Mouse (Mus musculus): ENCODE results near the gene Nemp1. TPM values are rescaled to one million over a fixed set of nuclear protein-coding genes. Genes with fewer than 3 reads are reported as not detected.

The Nemp1 gene
- 7.8 and 8.6 TPM in 2 replicates for polyA plus RNA-seq (2015; fragmentation: Nextera tagmentation; extraction: Ambion mirVana)

- Histone ChIP-seq H3K4me1 (peaks cover 51% of the 10 kb centered on the region), H3K36me3 (no peaks in the 10 kb centered on the region), H3K9ac (peak within 1 kb of the TSS; percentile 69), H3K4me3 (replicated peaks) (peak within 1 kb of the TSS; percentile 65), H3K27ac (peak within 1 kb of the TSS; percentile 94), H3K27me3 (replicated peaks) (no peaks in the 10 kb centered on the region), H3K9me3 (no peaks in the 10 kb centered on the region), H3K4me2 (peak within 1 kb of the TSS; percentile 85)
- WGBS = under 1% methylated on average over 65 of the region's 73 CpGs
- ATAC-seq (ENCODE audit: insufficient read depth, low FRiP score, low read depth) = peak; percentile 59
These were observed at the start of gene Nemp1 for GRCm38 (mm10) chr10:127666501-127667268. Nemp1 (plus strand) TSS chr10:127666901.

GRCm38 (mm10) chr10:127617294-127617693, 49.4 kb upstream of the Nemp1 start:
- WGBS = 55% methylated on average over 4 of the region's 4 CpGs
- Histone ChIP-seq H3K27me3 (replicated peaks) (no peaks in the 10 kb centered on the region), H3K27ac (0 out of 2 replicates have a peak overlapping the region, but pooled peaks have one; percentile 3), H3K4me1 (peaks cover 73% of the 10 kb centered on the region), H3K9ac (no peak overlapping the region), H3K9me3 (no peaks in the 10 kb centered on the region), H3K36me3 (peaks cover under 1% of the 10 kb centered on the region; the same call in 1 of the 2 replicates), H3K4me3 (replicated peaks) (no peak overlapping the region), H3K4me2 (peak overlapping the region; percentile 86; the same call in 1 of the 2 replicates)
- no peak for ATAC-seq (ENCODE audit: insufficient read depth, low FRiP score, low read depth)

- H3K4me3 ChIP-seq (replicated peaks) = peak overlapping the region; percentile 69
- H3K4me1 ChIP-seq = peaks cover 70% of the 10 kb centered on the region
- 27% methylated on average over 6 of the region's 6 CpGs for WGBS
- peak overlapping the region; percentile 86 for H3K4me2 ChIP-seq
- H3K9me3 ChIP-seq = no peaks in the 10 kb centered on the region
- no peaks in the 10 kb centered on the region for H3K36me3 ChIP-seq
- no peak overlapping the region for H3K9ac ChIP-seq
- no peak for ATAC-seq (ENCODE audit: insufficient read depth, low FRiP score, low read depth)
- H3K27me3 ChIP-seq (replicated peaks) = no peaks in the 10 kb centered on the region
- peak overlapping the region; percentile 99 for H3K27ac ChIP-seq
These were observed 48.5 kb upstream of the Nemp1 start for GRCm38 (mm10) chr10:127618173-127618572.

GRCm38 (mm10) chr10:127619119-127619721, 47.5 kb upstream of the Nemp1 start:
- Histone ChIP-seq H3K4me2 (peak overlapping the region; percentile 86), H3K9me3 (no peaks in the 10 kb centered on the region), H3K4me3 (replicated peaks) (peak overlapping the region; percentile 69), H3K36me3 (no peaks in the 10 kb centered on the region), H3K27me3 (replicated peaks) (no peaks in the 10 kb centered on the region), H3K9ac (peak overlapping the region; percentile 87; the same call in 1 of the 2 replicates), H3K4me1 (peaks cover 60% of the 10 kb centered on the region), H3K27ac (peak overlapping the region; percentile 99)
- no peak for ATAC-seq (ENCODE audit: insufficient read depth, low FRiP score, low read depth)
- WGBS = 17% methylated on average over 8 of the region's 8 CpGs

GRCm38 (mm10) chr10:127619941-127620405, 46.7 kb upstream of the Nemp1 start:
- Histone ChIP-seq H3K36me3 (no peaks in the 10 kb centered on the region), H3K4me2 (peak overlapping the region; percentile 86), H3K9me3 (no peaks in the 10 kb centered on the region), H3K4me3 (replicated peaks) (peak overlapping the region; percentile 69), H3K4me1 (peaks cover 52% of the 10 kb centered on the region), H3K27me3 (replicated peaks) (no peaks in the 10 kb centered on the region), H3K27ac (peak overlapping the region; percentile 99), H3K9ac (peak overlapping the region; percentile 87)
- WGBS = 6% methylated on average over 12 of the region's 12 CpGs
- no peak for ATAC-seq (ENCODE audit: insufficient read depth, low FRiP score, low read depth)

GRCm38 (mm10) chr10:127620406-127621190, 46.1 kb upstream of the Nemp1 start, which contains the start of gene Lrp1:
Lrp1 (minus strand) TSS chr10:127621148.
- Histone ChIP-seq H3K4me3 (replicated peaks) (peak within 1 kb of the TSS; percentile 69), H3K27ac (peak within 1 kb of the TSS; percentile 99), H3K27me3 (replicated peaks) (no peaks in the 10 kb centered on the region), H3K36me3 (no peaks in the 10 kb centered on the region), H3K9me3 (no peaks in the 10 kb centered on the region), H3K9ac (peak within 1 kb of the TSS; percentile 87), H3K4me2 (peak within 1 kb of the TSS; percentile 86), H3K4me1 (peaks cover 46% of the 10 kb centered on the region)
- ATAC-seq (ENCODE audit: insufficient read depth, low FRiP score, low read depth) = peak; percentile 55
- 3% methylated on average over 24 of the region's 32 CpGs for WGBS

- H3K27me3 ChIP-seq (replicated peaks) = no peaks in the 10 kb centered on the region
- H3K4me1 ChIP-seq = peaks cover 38% of the 10 kb centered on the region
- H3K27ac ChIP-seq = peak overlapping the region; percentile 99
- no peaks in the 10 kb centered on the region for H3K9me3 ChIP-seq
- H3K36me3 ChIP-seq = no peaks in the 10 kb centered on the region
- peak overlapping the region; percentile 51 for H3K9ac ChIP-seq
- ATAC-seq (ENCODE audit: insufficient read depth, low FRiP score, low read depth) = peak; percentile 87
- peak overlapping the region; percentile 86 for H3K4me2 ChIP-seq
- WGBS = under 1% methylated on average over 34 of the region's 39 CpGs
- peak overlapping the region; percentile 69 for H3K4me3 ChIP-seq (replicated peaks)
These were observed 45.3 kb upstream of the Nemp1 start for GRCm38 (mm10) chr10:127621191-127622056.

GRCm38 (mm10) chr10:127622057-127622392, 44.7 kb upstream of the Nemp1 start:
- no peaks in the 10 kb centered on the region for H3K9me3 ChIP-seq
- H3K27ac ChIP-seq = peak overlapping the region; percentile 99
- peaks cover 33% of the 10 kb centered on the region for H3K4me1 ChIP-seq
- WGBS = 1% methylated on average over 13 of the region's 13 CpGs
- ATAC-seq (ENCODE audit: insufficient read depth, low FRiP score, low read depth) = peak; percentile 27
- H3K36me3 ChIP-seq = no peaks in the 10 kb centered on the region
- H3K4me3 ChIP-seq (replicated peaks) = peak overlapping the region; percentile 69
- H3K9ac ChIP-seq = peak overlapping the region; percentile 25; the same call in 1 of the 2 replicates
- H3K27me3 ChIP-seq (replicated peaks) = no peaks in the 10 kb centered on the region
- peak overlapping the region; percentile 86 for H3K4me2 ChIP-seq

GRCm38 (mm10) chr10:127622661-127623060, 44.0 kb upstream of the Nemp1 start:
- Histone ChIP-seq H3K27ac (peak overlapping the region; percentile 99), H3K4me2 (no peak overlapping the region)

GRCm38 (mm10) chr10:127623439-127624216, 43.1 kb upstream of the Nemp1 start:
- ATAC-seq (ENCODE audit: insufficient read depth, low FRiP score, low read depth) = no peak
- no peak overlapping the region for H3K27ac ChIP-seq
- H3K36me3 ChIP-seq = no peaks in the 10 kb centered on the region
- peaks cover 20% of the 10 kb centered on the region for H3K4me1 ChIP-seq
- H3K27me3 ChIP-seq (replicated peaks) = no peaks in the 10 kb centered on the region
- WGBS = 90% methylated on average over 6 of the region's 6 CpGs
- H3K4me2 ChIP-seq = no peak overlapping the region
- no peaks in the 10 kb centered on the region for H3K9me3 ChIP-seq
- H3K9ac ChIP-seq = no peak overlapping the region
- no peak overlapping the region for H3K4me3 ChIP-seq (replicated peaks)

More at GRCm38 (mm10) chr10:127622661-127623060, 44.0 kb upstream of the Nemp1 start:
- Histone ChIP-seq H3K4me1 (peaks cover 28% of the 10 kb centered on the region), H3K27me3 (replicated peaks) (no peaks in the 10 kb centered on the region), H3K9me3 (no peaks in the 10 kb centered on the region), H3K36me3 (no peaks in the 10 kb centered on the region), H3K4me3 (replicated peaks) (no peak overlapping the region), H3K9ac (no peak overlapping the region)
- no peak for ATAC-seq (ENCODE audit: insufficient read depth, low FRiP score, low read depth)
- 52% methylated on average over 4 of the region's 4 CpGs for WGBS

All from stomach, embryonic 15.5 days (tissue).